Mouse (Mus musculus) liver, postnatal 0 days (tissue): ENCODE data around the gene Aptx.

ENCODE experiments used
- CTCF ChIP-seq: sonication (generic); IDR thresholded peaks from 2 replicates; pipeline ENCODE4 v1.5.1; 2016; ENCODE audit warnings: antibody characterized with exemption, low read depth
- EP300 ChIP-seq: IDR thresholded peaks from 2 replicates; pipeline ENCODE4 v1.6.1; 2016; ENCODE audit warnings: antibody characterized with exemption, low read depth, mild to moderate bottlenecking

- TF ChIP-seq EP300 (no peak), CTCF (no peak)
Measured at GRCm38 (mm10) chr4:40720910-40721309, 17.9 kb upstream of the Aptx start.
